In genomic region chr16:77058567-77058966, GRCm38 (mm10) we compare ENCODE assay signal across 9 mouse cellular contexts. TPM values are rescaled to one million over a fixed set of nuclear protein-coding genes. Genes with fewer than 3 reads are reported as not detected.
DNase-seq lines count a peak whose midpoint lies in the region; ATAC-seq lines count a peak whose summit lies in the region.
"Had no signal": no experiment of that assay in that cellular context is flagged by ENCODE, and none has a peak within 500 bp of the region (broad histone marks: within the 10 kb centered on the region; RNA-seq: fewer than 3 reads in every experiment).

No protein-coding gene starts in this region.

- no peak overlapping the region for H3K4me3 ChIP-seq in midbrain, embryonic 12.5 days
- no peak overlapping the region for H3K4me3 ChIP-seq in midbrain, embryonic 10.5 days
- H3K4me3 ChIP-seq in forebrain, embryonic 13.5 days, result no peak overlapping the region
- H3K4me3 ChIP-seq in hindbrain, embryonic 16.5 days (ENCODE audit: low read length), result no peak overlapping the region
- H3K4me3 ChIP-seq: lung, embryonic 15.5 days had no signal

- no peak overlapping the region for H3K4me2 ChIP-seq in midbrain, embryonic 12.5 days (replicated peaks)
- H3K4me2 ChIP-seq in forebrain, embryonic 13.5 days, result no peak overlapping the region
- no peak overlapping the region for H3K4me2 ChIP-seq in hindbrain, embryonic 16.5 days (ENCODE audit: low read length)
- H3K4me2 ChIP-seq: lung, embryonic 15.5 days had no signal

- no peaks in the 10 kb centered on the region for H3K9me3 ChIP-seq in midbrain, embryonic 12.5 days
- H3K9me3 ChIP-seq in midbrain, embryonic 10.5 days (replicated peaks), result no peaks in the 10 kb centered on the region
- no peaks in the 10 kb centered on the region for H3K9me3 ChIP-seq in forebrain, embryonic 13.5 days (replicated peaks)
- no peaks in the 10 kb centered on the region for H3K9me3 ChIP-seq in hindbrain, embryonic 16.5 days (ENCODE audit: control insufficient read depth, low read length)
- H3K9me3 ChIP-seq: lung, embryonic 15.5 days had no signal

- H3K27ac ChIP-seq in midbrain, embryonic 12.5 days (replicated peaks), result 0 out of 2 replicates have a peak overlapping the region, but pooled peaks have one; percentile 43
- no peak overlapping the region for H3K27ac ChIP-seq in midbrain, embryonic 10.5 days (replicated peaks)
- no peak overlapping the region for H3K27ac ChIP-seq in forebrain, embryonic 13.5 days
- peak overlapping the region; percentile 17; the same call in 1 of the 2 replicates for H3K27ac ChIP-seq in hindbrain, embryonic 16.5 days (ENCODE audit: low read depth, low read length)
- H3K27ac ChIP-seq: lung, embryonic 15.5 days had no signal

- DNase-seq in midbrain, embryonic 10.5 days (ENCODE audit: low spot score), result no peak
- DNase-seq in telencephalon, adult 2 months (ENCODE audit: low read depth, low spot score), result peak; percentile 21
- no peak for DNase-seq in kidney, postnatal 25 days
- no peak for DNase-seq in heart, postnatal 36 days
- DNase-seq: heart, adult 11 months had no signal

- H3K27me3 ChIP-seq in midbrain, embryonic 12.5 days, result no peaks in the 10 kb centered on the region
- no peaks in the 10 kb centered on the region for H3K27me3 ChIP-seq in midbrain, embryonic 10.5 days (ENCODE audit: low read depth, poor library complexity, severe bottlenecking)
- H3K27me3 ChIP-seq in forebrain, embryonic 13.5 days, result no peaks in the 10 kb centered on the region
- H3K27me3 ChIP-seq in hindbrain, embryonic 16.5 days (replicated peaks; ENCODE audit: control insufficient read depth, insufficient read depth, low read length), result no peaks in the 10 kb centered on the region
- H3K27me3 ChIP-seq: lung, embryonic 15.5 days had no signal

- intact Hi-C loops in heart, postnatal 36 days (cut with DNase I), result no loop called here

- H3K9ac ChIP-seq in midbrain, embryonic 12.5 days (replicated peaks), result no peak overlapping the region
- H3K9ac ChIP-seq in forebrain, embryonic 13.5 days, result no peak overlapping the region
- H3K9ac ChIP-seq in hindbrain, embryonic 16.5 days (ENCODE audit: low read depth, low read length), result no peak overlapping the region
- H3K9ac ChIP-seq: lung, embryonic 15.5 days had no signal

- H3K36me3 ChIP-seq in midbrain, embryonic 12.5 days, result peaks cover 15% of the 10 kb centered on the region
- peaks cover 38% of the 10 kb centered on the region for H3K36me3 ChIP-seq in midbrain, embryonic 10.5 days
- peaks cover 15% of the 10 kb centered on the region for H3K36me3 ChIP-seq in forebrain, embryonic 13.5 days (ENCODE audit: poor library complexity, severe bottlenecking)
- no peaks in the 10 kb centered on the region for H3K36me3 ChIP-seq in hindbrain, embryonic 16.5 days (ENCODE audit: control insufficient read depth, insufficient read depth, low read length)

- 0 out of 2 replicates have a peak, but pooled peaks cover 3% of the 10 kb centered on the region for H3K4me1 ChIP-seq in midbrain, embryonic 12.5 days
- no peaks in the 10 kb centered on the region for H3K4me1 ChIP-seq in midbrain, embryonic 10.5 days
- H3K4me1 ChIP-seq in forebrain, embryonic 13.5 days, result peaks cover 10% of the 10 kb centered on the region
- no peaks in the 10 kb centered on the region for H3K4me1 ChIP-seq in hindbrain, embryonic 16.5 days (ENCODE audit: control insufficient read depth, insufficient read depth, low read depth, low read length)
- H3K4me1 ChIP-seq: lung, embryonic 15.5 days had no signal

- WGBS in midbrain, embryonic 12.5 days, result 59% methylated on average over 6 of the region's 6 CpGs
- 70% methylated on average over 6 of the region's 6 CpGs for WGBS in midbrain, embryonic 10.5 days
- WGBS in forebrain, embryonic 13.5 days, result 55% methylated on average over 6 of the region's 6 CpGs
- 53% methylated on average over 6 of the region's 6 CpGs for WGBS in hindbrain, embryonic 16.5 days

- peak; percentile 84 for ATAC-seq in midbrain, embryonic 12.5 days (ENCODE audit: low FRiP score, low read depth)
- peak; percentile 81 for ATAC-seq in forebrain, embryonic 13.5 days
- peak; percentile 86 for ATAC-seq in hindbrain, embryonic 16.5 days

RNA-seq across cellular contexts. Expression of gene Usp25, which starts 45.1 kb away (rescaled TPM):
- polyA plus RNA-seq in midbrain, embryonic 12.5 days (2016; fragmentation: Nextera tagmentation; extraction: Ambion mirVana), result 19.9 TPM in 2 replicates
- polyA plus RNA-seq in midbrain, embryonic 10.5 days (2016; fragmentation: Nextera tagmentation; extraction: Ambion mirVana), result 17.2 and 17.7 TPM in 2 replicates
- polyA plus RNA-seq in forebrain, embryonic 13.5 days (2015; fragmentation: Nextera tagmentation; extraction: Ambion mirVana), result 11.4 and 12.2 TPM in 2 replicates
- polyA plus RNA-seq in hindbrain, embryonic 16.5 days (2015; fragmentation: Nextera tagmentation; extraction: Ambion mirVana), result 6.4 and 10.2 TPM in 2 replicates
- total RNA-seq in heart, postnatal 36 days (2021), result 10 to 100 TPM; 68.3 to 81.6 TPM

Comparison
In these comparisons a context has a peak if more than half of its experiments do, and no peak if none do; other contexts are left out.
1. H3K27ac ChIP-seq: peak in midbrain, embryonic 12.5 days (single experiment) and hindbrain, embryonic 16.5 days (single experiment); none in midbrain, embryonic 10.5 days (single experiment) and forebrain, embryonic 13.5 days (single experiment).
2. Peak in every context shown above with its lines, with median percentiles within 50 percentile points of each other: ATAC-seq.